Mouse (Mus musculus) monocyte, adult 5-6 weeks (primary cell): Measurements from ENCODE around the gene Pax6. TPM values are rescaled to one million over a fixed set of nuclear protein-coding genes. Genes with fewer than 3 reads are reported as not detected.

Source experiments
- ATAC-seq: fragments of 153-309, 156-312 bp; replicated peaks from 2 replicates; pipeline ENCODE4 v1.8.0; 2017; ENCODE audit warnings: mild to moderate bottlenecking; ENCODE audit not compliant: low TSS enrichment, insufficient number of reproducible peaks, severe bottlenecking, poor library complexity, low FRiP score
- total RNA-seq: library from RNA; stranded (forward); fragments of 200-1000, 200-491, 200-594 nt; gene quantifications from 3 replicates; pipeline ENCODE4 v1.2.3, GENCODE M21; 2017

Gene Pax6
- total RNA-seq, 1 experiment from 2014 or later = not detected

DNA sequence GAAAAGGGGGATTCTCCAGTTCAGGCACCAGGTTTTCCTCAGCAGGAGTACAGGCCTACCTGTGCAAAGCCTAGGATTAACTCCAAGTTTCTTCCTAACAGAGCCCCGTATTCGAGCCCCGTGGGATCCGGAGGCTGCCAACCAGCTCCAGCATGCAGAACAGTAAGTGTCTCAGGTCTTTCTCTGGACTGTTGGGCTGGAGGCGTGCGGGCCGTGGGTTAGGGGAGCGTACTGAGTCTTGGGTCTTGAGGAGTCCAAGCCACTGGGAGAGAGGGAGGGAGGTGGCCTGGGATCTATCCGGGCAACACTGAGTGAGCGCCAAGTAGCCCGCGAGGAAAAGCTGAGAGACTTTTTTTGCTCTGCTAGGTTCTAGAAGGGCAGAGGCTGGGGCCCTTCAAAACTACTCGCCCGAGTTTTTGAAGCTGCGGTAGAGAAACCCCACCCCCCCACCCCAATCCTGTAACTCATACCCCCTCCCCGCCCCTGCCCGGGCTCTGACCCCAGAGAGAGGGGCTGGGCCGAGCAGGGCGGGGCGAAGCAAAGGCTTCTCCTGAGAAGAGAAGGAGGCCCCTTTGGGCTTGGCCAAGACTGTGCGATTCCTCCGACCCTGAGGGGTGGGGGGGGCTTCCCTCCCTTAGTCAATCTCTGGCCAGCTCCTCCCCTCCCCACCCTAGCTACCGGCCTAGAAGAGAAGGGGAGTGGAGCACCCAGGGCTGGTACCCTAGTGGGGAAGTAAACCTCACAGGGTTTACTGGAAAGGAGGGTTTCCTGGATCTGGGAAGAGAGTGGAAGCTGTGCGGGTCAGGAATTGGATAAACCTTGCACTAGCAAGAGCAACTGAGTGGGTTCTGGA lies 11.7 kb downstream of the Pax6 start:
- ATAC-seq = no peak

GRCm38 (mm10) chr2:105680999-105681710 lies 12.5 kb downstream of the Pax6 start:
- no peak for ATAC-seq

DNA sequence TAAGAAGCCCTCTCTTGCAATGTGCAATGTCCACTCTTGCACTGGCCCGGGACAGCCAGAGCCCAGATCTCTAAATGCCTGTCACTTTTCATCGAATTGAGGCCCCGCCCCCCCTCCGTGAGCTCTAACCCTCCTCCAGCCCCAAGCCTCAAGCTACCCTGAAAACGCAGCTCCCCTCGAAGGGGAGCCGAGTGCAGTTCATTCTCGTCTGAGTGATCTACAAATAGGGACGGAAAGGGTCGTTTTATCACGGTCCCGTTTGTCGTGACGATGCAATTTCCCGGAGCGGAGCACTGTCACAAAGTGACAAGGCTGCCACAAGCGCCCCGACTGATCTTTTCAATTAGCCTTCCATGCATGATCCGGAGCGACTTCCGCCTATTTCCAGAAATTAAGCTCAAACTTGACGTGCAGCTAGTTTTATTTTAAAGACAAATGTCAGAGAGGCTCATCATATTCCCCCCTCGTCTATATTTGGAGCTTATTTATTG lies 13.4 kb downstream of the Pax6 start:
- ATAC-seq = no peak

DNA sequence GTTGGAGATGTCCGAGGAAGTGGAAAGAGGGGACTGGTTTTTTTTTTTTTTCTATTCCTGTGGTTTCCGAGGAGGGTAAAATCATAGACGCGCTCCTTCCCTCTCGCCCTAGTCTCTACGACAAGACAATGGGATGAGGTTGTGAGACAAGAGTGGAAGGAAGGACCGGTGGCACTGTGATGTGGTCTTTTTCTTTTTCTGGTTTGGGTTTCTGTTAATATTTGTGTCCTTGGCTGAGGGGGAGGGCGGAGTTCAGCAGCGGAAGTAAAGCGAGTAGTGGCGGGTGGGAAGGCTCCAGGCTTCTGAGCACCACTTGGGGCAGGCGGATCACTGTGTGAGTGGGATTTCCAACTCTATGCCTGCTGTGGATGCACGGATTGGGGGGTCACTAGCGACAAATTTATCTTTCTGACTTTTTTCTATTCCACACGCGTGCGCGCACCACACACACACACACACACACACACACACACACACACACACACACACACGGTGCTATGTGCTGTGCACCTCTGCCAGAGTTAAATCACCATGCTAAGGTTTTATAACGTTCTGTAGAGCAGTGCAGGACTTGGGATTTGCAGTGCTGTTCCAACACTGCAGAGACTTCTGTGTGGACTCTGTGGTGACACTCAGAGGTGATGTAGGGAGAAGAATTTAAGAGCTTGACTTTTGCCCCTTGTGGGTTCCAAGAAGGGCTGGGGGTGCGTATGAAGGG lies 14.1 kb downstream of the Pax6 start:
- no peak for ATAC-seq

DNA sequence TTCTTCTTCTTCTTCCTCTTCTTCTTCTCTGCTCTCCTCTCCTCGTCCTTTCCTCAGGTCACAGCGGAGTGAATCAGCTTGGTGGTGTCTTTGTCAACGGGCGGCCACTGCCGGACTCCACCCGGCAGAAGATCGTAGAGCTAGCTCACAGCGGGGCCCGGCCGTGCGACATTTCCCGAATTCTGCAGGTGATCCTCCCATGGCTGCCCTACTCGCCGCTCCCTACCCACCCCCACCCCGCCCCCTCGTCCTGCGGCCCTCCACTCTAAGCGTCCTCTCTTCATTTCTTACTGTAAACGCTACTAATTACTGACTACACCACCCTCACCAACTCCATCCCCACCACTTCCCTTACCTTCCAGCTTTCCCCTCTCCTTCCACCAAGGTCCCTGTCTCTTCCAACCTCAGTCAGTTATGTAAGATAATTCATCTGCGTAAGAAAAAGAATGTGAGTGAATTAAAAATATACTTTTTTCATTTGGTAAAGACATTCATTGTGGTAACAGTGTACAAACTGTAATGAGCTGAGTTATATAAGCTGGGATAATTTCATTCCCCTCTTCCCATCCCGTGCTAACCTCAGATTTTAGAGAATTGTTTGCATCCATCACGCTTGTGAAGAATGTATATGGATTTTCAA lies 15.2 kb downstream of the Pax6 start:
- no peak for ATAC-seq

- no peak for ATAC-seq
These were observed 16.4 kb downstream of the Pax6 start for GRCm38 (mm10) chr2:105684991-105685650.

- ATAC-seq = no peak
These were observed 17.0 kb downstream of the Pax6 start for GRCm38 (mm10) chr2:105685651-105686050.

DNA sequence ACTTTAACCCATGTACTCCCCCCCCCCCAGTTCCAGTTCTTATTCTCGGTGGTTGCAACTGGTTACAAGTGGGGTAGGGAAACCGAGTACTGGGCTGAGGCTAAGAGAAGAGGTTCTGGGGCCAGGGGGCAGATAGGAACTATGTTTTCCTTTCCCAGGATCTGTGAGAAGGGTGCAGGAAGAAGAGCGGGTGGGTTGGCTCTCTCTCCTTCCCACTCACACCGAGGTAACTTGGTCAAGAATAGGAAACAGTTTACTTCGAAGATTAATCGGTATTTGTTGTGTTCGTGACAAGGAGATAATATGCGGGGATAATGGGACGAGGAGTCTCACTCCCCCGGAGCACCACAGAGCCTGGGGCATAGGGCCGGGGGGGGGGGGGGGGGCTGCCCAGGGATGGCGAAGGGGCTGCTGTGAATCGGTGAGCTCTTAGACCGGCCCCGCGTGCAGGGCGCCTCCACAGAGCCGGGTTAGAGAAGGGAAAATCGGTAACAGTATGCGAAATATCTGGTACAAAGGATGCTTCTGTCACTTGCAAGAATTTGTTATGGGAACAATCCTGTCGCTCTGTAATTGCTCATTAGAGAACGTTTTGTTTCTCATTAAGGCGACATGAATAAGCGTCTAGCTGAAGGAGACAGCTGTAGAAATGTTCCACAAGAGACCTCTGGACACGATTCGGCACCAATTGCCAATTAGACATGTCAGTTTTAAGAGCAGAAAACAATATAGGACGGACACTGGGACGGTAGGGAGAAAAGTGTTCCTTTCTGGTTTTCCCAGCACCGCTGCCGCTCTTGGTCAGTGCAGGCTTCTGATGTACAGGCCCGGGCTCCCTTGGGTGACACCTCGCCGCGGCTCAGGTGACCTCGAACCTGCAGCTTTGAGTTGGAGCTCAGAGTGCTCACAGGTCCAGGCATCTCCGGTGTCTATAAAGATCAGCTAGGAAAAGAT lies 17.9 kb downstream of the Pax6 start:
- no peak for ATAC-seq

DNA sequence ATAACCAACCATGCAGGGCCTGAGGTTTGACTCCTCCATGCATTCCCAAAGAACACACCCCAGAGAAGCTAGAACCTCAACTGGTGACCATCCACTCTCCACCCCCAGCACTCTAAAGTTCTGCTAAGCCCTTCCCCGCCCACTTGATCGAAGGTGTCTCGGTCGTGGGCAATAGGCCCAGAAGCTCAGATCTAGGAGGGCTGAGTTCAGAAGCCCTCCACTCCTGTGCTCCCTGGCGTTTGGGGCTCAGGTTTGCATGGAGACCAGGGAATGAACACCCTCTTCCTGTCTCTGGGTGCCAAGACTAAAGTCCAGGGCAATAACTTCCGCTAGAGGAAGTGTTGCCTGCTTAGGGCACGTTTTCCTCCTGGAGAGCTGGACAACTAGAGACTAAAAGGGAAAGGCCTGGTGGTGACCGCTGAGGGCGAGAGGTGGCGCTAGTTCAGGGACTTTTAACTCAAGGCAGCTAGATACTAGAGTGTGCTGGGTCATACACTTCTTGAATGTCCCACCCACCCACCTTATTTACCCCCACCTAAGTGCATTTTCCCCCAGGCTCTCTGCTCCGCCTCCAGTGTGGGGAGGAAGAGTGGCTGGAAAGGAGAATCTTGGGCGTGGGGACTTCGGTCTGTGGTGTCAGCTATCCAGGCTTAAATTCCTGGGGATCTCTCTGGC lies 18.8 kb downstream of the Pax6 start:
- no peak for ATAC-seq

DNA sequence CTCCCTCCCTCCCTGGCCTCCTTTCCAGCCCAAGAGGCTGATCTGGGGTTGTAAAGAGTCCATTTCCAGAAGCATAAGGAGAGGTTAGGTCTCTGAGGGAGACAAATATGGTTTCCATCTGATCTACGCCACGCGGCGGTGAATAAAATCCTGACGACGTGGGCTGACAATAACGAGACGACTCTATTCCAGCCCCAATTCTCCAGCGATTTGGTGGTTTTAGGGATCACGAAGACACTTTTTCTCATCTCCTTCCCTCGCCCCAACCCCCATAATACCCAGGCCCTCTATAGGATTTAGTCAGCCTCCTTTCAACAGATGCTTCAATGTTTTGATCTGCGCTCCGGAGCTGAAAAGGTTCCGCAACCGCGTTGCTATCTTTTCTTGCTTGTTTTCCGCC lies 19.3 kb downstream of the Pax6 start:
- ATAC-seq = no peak

GRCm38 (mm10) chr2:105688436-105689303 lies 20.0 kb downstream of the Pax6 start:
- ATAC-seq = no peak

GRCm38 (mm10) chr2:105689304-105689770 lies 20.6 kb downstream of the Pax6 start:
- ATAC-seq = no peak

- no peak for ATAC-seq
These were observed 21.3 kb downstream of the Pax6 start for GRCm38 (mm10) chr2:105689771-105690639.

GRCm38 (mm10) chr2:105691296-105691695 lies 22.6 kb downstream of the Pax6 start:
- ATAC-seq = no peak

- no peak for ATAC-seq
These were observed 29.0 kb downstream of the Pax6 start for GRCm38 (mm10) chr2:105697741-105698140.
